Mouse (Mus musculus) heart, embryonic 10.5 days (tissue): Measurements from ENCODE around the gene Itga4. TPM values are rescaled to one million over a fixed set of nuclear protein-coding genes. Genes with fewer than 3 reads are reported as not detected.

ENCODE experiments used
- DNase-seq: peaks from one replicate; pipeline ENCODE4 v3.0.0-alpha.2; 2017; ENCODE audit warnings: low spot score
- H3K27ac ChIP-seq: fragments of 300-500 bp; sonication (generic); 2 replicates; pipeline ENCODE4 v1.5.1; 2016; ENCODE audit warnings: mild to moderate bottlenecking
- H3K27me3 ChIP-seq: fragments of 300-500 bp; sonication (generic); 2 replicates; pipeline ENCODE4 v1.6.1; 2016; ENCODE audit warnings: mild to moderate bottlenecking; ENCODE audit not compliant: poor library complexity, insufficient read depth, severe bottlenecking
- H3K36me3 ChIP-seq: fragments of 300-500 bp; sonication (generic); 2 replicates; pipeline ENCODE4 v1.6.1; 2016; ENCODE audit warnings: mild to moderate bottlenecking, moderate library complexity
- H3K4me1 ChIP-seq: fragments of 300-500 bp; sonication (generic); 2 replicates; pipeline ENCODE4 v1.6.1; 2016; ENCODE audit warnings: mild to moderate bottlenecking
- H3K4me3 ChIP-seq: fragments of 300-500 bp; sonication (generic); 2 replicates; pipeline ENCODE4 v1.5.1; 2016; ENCODE audit warnings: mild to moderate bottlenecking, moderate library complexity
- H3K9me3 ChIP-seq: fragments of 300-500 bp; sonication (generic); 2 replicates; pipeline ENCODE4 v1.6.1; 2016; ENCODE audit warnings: mild to moderate bottlenecking, moderate library complexity
- WGBS: fragments of 180-500 bp; shearing (Covaris S2); methylation state at CpG from one replicate; pipeline ENCODE4 v1.1.7; 2016; 5-methylcytosine and 5-hydroxymethylcytosine counted together
- polyA plus RNA-seq: library from polyadenylated mRNA; unstranded; fragments of >200 nt; fragmentation: Nextera tagmentation; extraction: Ambion mirVana; gene quantifications from 2 replicates; pipeline ENCODE4 v1.2.1, GENCODE M21; 2016

Itga4 gene
- polyA plus RNA-seq, 1 experiment from 2014 or later = 11.3 TPM

- WGBS = 83% methylated on average over 4 of the region's 4 CpGs
Measured at GRCm38 (mm10) chr2:79369905-79370304, 114.7 kb downstream of the Itga4 start.

GRCm38 (mm10) chr2:79370711-79371312, 115.6 kb downstream of the Itga4 start:
- Histone ChIP-seq H3K27me3 (no peaks in the 10 kb centered on the region), H3K27ac (no peak overlapping the region), H3K36me3 (no peaks in the 10 kb centered on the region), H3K9me3 (no peaks in the 10 kb centered on the region), H3K4me1 (no peaks in the 10 kb centered on the region), H3K4me3 (no peak overlapping the region)
- DNase-seq = no peak
- WGBS = 81% methylated on average over 9 of the region's 9 CpGs

More at GRCm38 (mm10) chr2:79369905-79370304, 114.7 kb downstream of the Itga4 start:
- Histone ChIP-seq H3K27me3 (no peaks in the 10 kb centered on the region), H3K36me3 (no peaks in the 10 kb centered on the region), H3K4me1 (no peaks in the 10 kb centered on the region), H3K4me3 (no peak overlapping the region), H3K27ac (no peak overlapping the region), H3K9me3 (no peaks in the 10 kb centered on the region)
- no peak for DNase-seq

GRCm38 (mm10) chr2:79371326-79372153, 116.3 kb downstream of the Itga4 start:
- H3K36me3 ChIP-seq = no peaks in the 10 kb centered on the region
- H3K4me3 ChIP-seq = no peak overlapping the region
- H3K4me1 ChIP-seq = no peaks in the 10 kb centered on the region
- H3K27me3 ChIP-seq = no peaks in the 10 kb centered on the region
- H3K9me3 ChIP-seq = no peaks in the 10 kb centered on the region
- no peak overlapping the region for H3K27ac ChIP-seq
- no peak for DNase-seq
- WGBS = 83% methylated on average over 7 of the region's 7 CpGs

GRCm38 (mm10) chr2:79372154-79372467, 116.9 kb downstream of the Itga4 start:
- H3K4me1 ChIP-seq = no peaks in the 10 kb centered on the region
- H3K27ac ChIP-seq = no peak overlapping the region
- WGBS = 66% methylated on average over 2 of the region's 2 CpGs
- no peak for DNase-seq
- H3K9me3 ChIP-seq = no peaks in the 10 kb centered on the region
- no peaks in the 10 kb centered on the region for H3K36me3 ChIP-seq
- no peak overlapping the region for H3K4me3 ChIP-seq
- H3K27me3 ChIP-seq = no peaks in the 10 kb centered on the region

GRCm38 (mm10) chr2:79372486-79373200, 117.4 kb downstream of the Itga4 start:
- Histone ChIP-seq H3K27ac (no peak overlapping the region), H3K27me3 (no peaks in the 10 kb centered on the region), H3K4me1 (no peaks in the 10 kb centered on the region), H3K36me3 (no peaks in the 10 kb centered on the region), H3K9me3 (no peaks in the 10 kb centered on the region), H3K4me3 (no peak overlapping the region)
- WGBS = 43% methylated on average over 6 of the region's 6 CpGs
- DNase-seq = no peak

- H3K27me3 ChIP-seq = no peaks in the 10 kb centered on the region
- no peaks in the 10 kb centered on the region for H3K9me3 ChIP-seq
- WGBS = 73% methylated on average over 8 of the region's 8 CpGs
- no peaks in the 10 kb centered on the region for H3K36me3 ChIP-seq
- no peaks in the 10 kb centered on the region for H3K4me1 ChIP-seq
- H3K27ac ChIP-seq = no peak overlapping the region
- no peak for DNase-seq
- no peak overlapping the region for H3K4me3 ChIP-seq
Measured at GRCm38 (mm10) chr2:79378346-79379086, 123.3 kb downstream of the Itga4 start.

- Histone ChIP-seq H3K27me3 (no peaks in the 10 kb centered on the region), H3K36me3 (no peaks in the 10 kb centered on the region), H3K27ac (no peak overlapping the region), H3K4me3 (no peak overlapping the region), H3K9me3 (no peaks in the 10 kb centered on the region), H3K4me1 (no peaks in the 10 kb centered on the region)
- WGBS = 56% methylated on average over 12 of the region's 12 CpGs
- DNase-seq = no peak
Measured at GRCm38 (mm10) chr2:79379087-79380041, 124.1 kb downstream of the Itga4 start.

Other genes starting within 250 kb of the Itga4 start
- 0.25 and 0.57 TPM in 2 replicates for gene Neurod1, start 201.3 kb downstream of the Itga4 start, polyA plus RNA-seq
- gene Cerkl, start 201.4 kb downstream of the Itga4 start, polyA plus RNA-seq = 0.15 and 1.5 TPM in 2 replicates